Mouse (Mus musculus): ENCODE measurements around the gene Fam104a. TPM values are rescaled to one million over a fixed set of nuclear protein-coding genes. Genes with fewer than 3 reads are reported as not detected.

Gene Fam104a
- polyA plus RNA-seq, 1 experiment, result 129 TPM

- H3K9me3 ChIP-seq, result no peaks in the 10 kb centered on the region
- peak overlapping the region; percentile 99 for H3K4me3 ChIP-seq (replicated peaks)
- no peaks in the 10 kb centered on the region for H3K27me3 ChIP-seq (replicated peaks)
- H3K4me1 ChIP-seq, result peaks cover 68% of the 10 kb centered on the region
- TF ChIP-seq GATA1 (IDR thresholded peaks at IDR 0.05; ENCODE audit: borderline replicate concordance, low read length) (no peak), FLI1 (IDR thresholded peaks at IDR 0.05; ENCODE audit: low read length) (no peak)
- peaks cover 29% of the 10 kb centered on the region for H3K36me3 ChIP-seq (replicated peaks; ENCODE audit: low read length)
Measured at GRCm38 (mm10) chr11:113683627-113683956, 363 bp downstream of the Fam104a start.

GRCm38 (mm10) chr11:113682897-113683626, 893 bp downstream of the Fam104a start:
- Histone ChIP-seq H3K27me3 (replicated peaks) (no peaks in the 10 kb centered on the region), H3K36me3 (replicated peaks; ENCODE audit: low read length) (peaks cover 28% of the 10 kb centered on the region), H3K4me1 (peaks cover 70% of the 10 kb centered on the region), H3K4me3 (replicated peaks) (peak overlapping the region; percentile 99), H3K9me3 (no peaks in the 10 kb centered on the region)
- TF ChIP-seq FLI1 (IDR thresholded peaks at IDR 0.05; ENCODE audit: low read length), result no peak
- TF ChIP-seq GATA1 (IDR thresholded peaks at IDR 0.05; ENCODE audit: borderline replicate concordance, low read length), result no peak

GRCm38 (mm10) chr11:113681979-113682378, 2.0 kb downstream of the Fam104a start:
- H3K36me3 ChIP-seq (replicated peaks; ENCODE audit: low read length), result peaks cover 31% of the 10 kb centered on the region
- TF ChIP-seq FLI1 (IDR thresholded peaks at IDR 0.05; ENCODE audit: low read length) (no peak), GATA1 (IDR thresholded peaks at IDR 0.05; ENCODE audit: borderline replicate concordance, low read length) (no peak)
- H3K27me3 ChIP-seq (replicated peaks), result no peaks in the 10 kb centered on the region
- H3K4me3 ChIP-seq (replicated peaks), result peak overlapping the region; percentile 99
- H3K4me1 ChIP-seq, result peaks cover 76% of the 10 kb centered on the region
- no peaks in the 10 kb centered on the region for H3K9me3 ChIP-seq

GRCm38 (mm10) chr11:113680954-113681353, 3.0 kb downstream of the Fam104a start:
- no peaks in the 10 kb centered on the region for H3K27me3 ChIP-seq (replicated peaks)
- H3K36me3 ChIP-seq (replicated peaks; ENCODE audit: low read length), result peaks cover 36% of the 10 kb centered on the region
- H3K9me3 ChIP-seq, result no peaks in the 10 kb centered on the region
- peak; percentile 53; the same call in 1 of the 3 replicates for TF ChIP-seq GATA1 (IDR thresholded peaks at IDR 0.05; ENCODE audit: borderline replicate concordance, low read length)
- TF ChIP-seq FLI1 (IDR thresholded peaks at IDR 0.05; ENCODE audit: low read length), result no peak
- peak overlapping the region; percentile 86 for H3K4me3 ChIP-seq (replicated peaks)
- peaks cover 76% of the 10 kb centered on the region for H3K4me1 ChIP-seq

- peaks cover 61% of the 10 kb centered on the region for H3K36me3 ChIP-seq (replicated peaks; ENCODE audit: low read length)
- peaks cover 67% of the 10 kb centered on the region for H3K4me1 ChIP-seq
- TF ChIP-seq FLI1 (IDR thresholded peaks at IDR 0.05; ENCODE audit: low read length) (no peak), GATA1 (IDR thresholded peaks at IDR 0.05; ENCODE audit: borderline replicate concordance, low read length) (no peak)
- H3K9me3 ChIP-seq, result no peaks in the 10 kb centered on the region
- peak overlapping the region; percentile 31 for H3K4me3 ChIP-seq (replicated peaks)
- H3K27me3 ChIP-seq (replicated peaks), result no peaks in the 10 kb centered on the region
Measured at GRCm38 (mm10) chr11:113678373-113678772, 5.6 kb downstream of the Fam104a start.

GRCm38 (mm10) chr11:113677378-113677777, 6.6 kb downstream of the Fam104a start:
- peaks cover 69% of the 10 kb centered on the region for H3K36me3 ChIP-seq (replicated peaks; ENCODE audit: low read length)
- H3K4me1 ChIP-seq, result peaks cover 69% of the 10 kb centered on the region
- no peaks in the 10 kb centered on the region for H3K9me3 ChIP-seq
- peak overlapping the region; percentile 56 for H3K4me3 ChIP-seq (replicated peaks)
- H3K27me3 ChIP-seq (replicated peaks), result no peaks in the 10 kb centered on the region
- TF ChIP-seq FLI1 (IDR thresholded peaks at IDR 0.05; ENCODE audit: low read length), result no peak
- no peak for TF ChIP-seq GATA1 (IDR thresholded peaks at IDR 0.05; ENCODE audit: borderline replicate concordance, low read length)

- TF ChIP-seq GATA1 (IDR thresholded peaks at IDR 0.05; ENCODE audit: borderline replicate concordance, low read length), result no peak
- TF ChIP-seq FLI1 (IDR thresholded peaks at IDR 0.05; ENCODE audit: low read length), result no peak
- H3K4me3 ChIP-seq (replicated peaks), result no peak overlapping the region
- H3K4me1 ChIP-seq, result peaks cover 64% of the 10 kb centered on the region
- peaks cover 75% of the 10 kb centered on the region for H3K36me3 ChIP-seq (replicated peaks; ENCODE audit: low read length)
- H3K27me3 ChIP-seq (replicated peaks), result no peaks in the 10 kb centered on the region
- H3K9me3 ChIP-seq, result no peaks in the 10 kb centered on the region
Measured at GRCm38 (mm10) chr11:113676847-113677246, 7.1 kb downstream of the Fam104a start.

GRCm38 (mm10) chr11:113674595-113674994, 9.4 kb downstream of the Fam104a start:
- Histone ChIP-seq H3K4me3 (replicated peaks) (no peak overlapping the region), H3K36me3 (replicated peaks; ENCODE audit: low read length) (peaks cover 87% of the 10 kb centered on the region), H3K4me1 (peaks cover 56% of the 10 kb centered on the region), H3K27me3 (replicated peaks) (no peaks in the 10 kb centered on the region), H3K9me3 (no peaks in the 10 kb centered on the region)
- TF ChIP-seq GATA1 (IDR thresholded peaks at IDR 0.05; ENCODE audit: borderline replicate concordance, low read length) (no peak), FLI1 (IDR thresholded peaks at IDR 0.05; ENCODE audit: low read length) (no peak)

- no peak for TF ChIP-seq GATA1 (IDR thresholded peaks at IDR 0.05; ENCODE audit: borderline replicate concordance, low read length)
- no peak for TF ChIP-seq FLI1 (IDR thresholded peaks at IDR 0.05; ENCODE audit: low read length)
- Histone ChIP-seq H3K36me3 (replicated peaks; ENCODE audit: low read length) (peaks cover 92% of the 10 kb centered on the region), H3K4me1 (peaks cover 58% of the 10 kb centered on the region), H3K9me3 (no peaks in the 10 kb centered on the region), H3K4me3 (replicated peaks) (no peak overlapping the region), H3K27me3 (replicated peaks) (no peaks in the 10 kb centered on the region)
Measured at GRCm38 (mm10) chr11:113673614-113674013, 10.3 kb downstream of the Fam104a start.

- TF ChIP-seq GATA1 (IDR thresholded peaks at IDR 0.05; ENCODE audit: borderline replicate concordance, low read length) (no peak), FLI1 (IDR thresholded peaks at IDR 0.05; ENCODE audit: low read length) (no peak)
- H3K4me3 ChIP-seq (replicated peaks), result no peak overlapping the region
- H3K4me1 ChIP-seq, result peaks cover 60% of the 10 kb centered on the region
- no peaks in the 10 kb centered on the region for H3K27me3 ChIP-seq (replicated peaks)
- H3K9me3 ChIP-seq, result no peaks in the 10 kb centered on the region
- peaks cover 90% of the 10 kb centered on the region for H3K36me3 ChIP-seq (replicated peaks; ENCODE audit: low read length)
Measured at GRCm38 (mm10) chr11:113669711-113670110, 14.2 kb downstream of the Fam104a start.
